In genomic region chr8:102693465-102693864, GRCm38 (mm10) we compare ENCODE assay signal across 19 mouse cellular contexts.
DNase-seq lines count a peak whose midpoint lies in the region; ATAC-seq and TF ChIP-seq lines count a peak whose summit lies in the region.
"Had no signal": no experiment of that assay in that cellular context is flagged by ENCODE, and none has a peak within 500 bp of the region (broad histone marks: within the 10 kb centered on the region; RNA-seq: fewer than 3 reads in every experiment).

No protein-coding gene starts in this region.

- no peak for TF ChIP-seq CTCF in stomach, postnatal 0 days (IDR thresholded peaks at IDR 0.05; ENCODE audit: low read depth)

- no peak overlapping the region for H3K27ac ChIP-seq in forebrain, embryonic 15.5 days (replicated peaks)
- H3K27ac ChIP-seq in forebrain, embryonic 12.5 days, result no peak overlapping the region
- H3K27ac ChIP-seq in stomach, embryonic 16.5 days (ENCODE audit: low read length), result no peak overlapping the region
- H3K27ac ChIP-seq in stomach, postnatal 0 days (replicated peaks), result no peak overlapping the region
- H3K27ac ChIP-seq in midbrain, embryonic 13.5 days, result no peak overlapping the region
- H3K27ac ChIP-seq: embryonic facial prominence, embryonic 15.5 days; liver, embryonic 13.5 days had no signal

- H3K4me1 ChIP-seq in forebrain, embryonic 15.5 days, result peaks cover 8% of the 10 kb centered on the region
- peaks cover 10% of the 10 kb centered on the region; the same call in 1 of the 2 replicates for H3K4me1 ChIP-seq in forebrain, embryonic 12.5 days
- H3K4me1 ChIP-seq in stomach, embryonic 16.5 days (ENCODE audit: control insufficient read depth, insufficient read depth, low read length), result no peaks in the 10 kb centered on the region
- H3K4me1 ChIP-seq in stomach, postnatal 0 days (replicated peaks; ENCODE audit: control insufficient read depth, insufficient read depth), result no peaks in the 10 kb centered on the region
- H3K4me1 ChIP-seq in midbrain, embryonic 13.5 days (replicated peaks), result peaks cover 3% of the 10 kb centered on the region; the same call in 1 of the 2 replicates
- H3K4me1 ChIP-seq: liver, embryonic 13.5 days had no signal

- H3K36me3 ChIP-seq in forebrain, embryonic 15.5 days, result no peaks in the 10 kb centered on the region
- no peaks in the 10 kb centered on the region for H3K36me3 ChIP-seq in forebrain, embryonic 12.5 days (replicated peaks)
- H3K36me3 ChIP-seq in stomach, embryonic 16.5 days (ENCODE audit: control insufficient read depth, insufficient read depth, low read length), result no peaks in the 10 kb centered on the region
- no peaks in the 10 kb centered on the region for H3K36me3 ChIP-seq in stomach, postnatal 0 days (ENCODE audit: control insufficient read depth, insufficient read depth, low read length)
- no peaks in the 10 kb centered on the region for H3K36me3 ChIP-seq in midbrain, embryonic 13.5 days
- H3K36me3 ChIP-seq: embryonic facial prominence, embryonic 15.5 days; liver, embryonic 13.5 days had no signal

- H3K9me3 ChIP-seq in forebrain, embryonic 15.5 days, result no peaks in the 10 kb centered on the region
- H3K9me3 ChIP-seq in forebrain, embryonic 12.5 days, result no peaks in the 10 kb centered on the region
- H3K9me3 ChIP-seq in stomach, embryonic 16.5 days (replicated peaks; ENCODE audit: control insufficient read depth, low read length), result no peaks in the 10 kb centered on the region
- H3K9me3 ChIP-seq in stomach, postnatal 0 days (ENCODE audit: control insufficient read depth, low read length), result no peaks in the 10 kb centered on the region
- H3K9me3 ChIP-seq in midbrain, embryonic 13.5 days, result no peaks in the 10 kb centered on the region
- H3K9me3 ChIP-seq: embryonic facial prominence, embryonic 15.5 days; liver, embryonic 13.5 days had no signal

- ATAC-seq in forebrain, embryonic 15.5 days (replicated peaks), result peak; percentile 63
- no peak for ATAC-seq in forebrain, embryonic 12.5 days (ENCODE audit: low FRiP score)
- ATAC-seq in stomach, embryonic 16.5 days (ENCODE audit: insufficient read depth, low FRiP score), result peak; percentile 50; the same call in 1 of the 2 replicates
- ATAC-seq in stomach, postnatal 0 days (ENCODE audit: low FRiP score, low TSS enrichment), result no peak
- ATAC-seq in midbrain, embryonic 13.5 days, result no peak

- 43% methylated on average over 1 of the region's 1 CpGs for WGBS in forebrain, embryonic 15.5 days
- 46% methylated on average over 1 of the region's 1 CpGs for WGBS in forebrain, embryonic 12.5 days
- WGBS in stomach, embryonic 16.5 days, result 30% methylated on average over 1 of the region's 1 CpGs
- WGBS in stomach, postnatal 0 days, result 27% methylated on average over 1 of the region's 1 CpGs
- 30% methylated on average over 1 of the region's 1 CpGs for WGBS in midbrain, embryonic 13.5 days

- peak; percentile 52 to 79 for DNase-seq in layer of hippocampus, adult 18-20 months (ENCODE audit: low spot score in 2 of 2)
- DNase-seq in layer of hippocampus, postnatal 10 days (ENCODE audit: low spot score in 2 of 2), result no peak
- DNase-seq in stomach, postnatal 0 days (ENCODE audit: low spot score), result no peak
- DNase-seq in layer of hippocampus, adult 9-11 months, result peak; percentile 56
- DNase-seq: adrenal gland, adult 8-10 months; B cell, adult 2 months; cerebellum, adult 2 months; gastrocnemius, postnatal 36 days; heart, postnatal 36 days; kidney, adult 8-10 months; liver, embryonic 13.5 days; midbrain, embryonic 14.5 days; right cerebral cortex, postnatal 25 days; thymus, adult 18-20 months had no signal

- TF ChIP-seq EP300 in stomach, postnatal 0 days (optimal IDR thresholded peaks at IDR 0.05), result no peak

- H3K4me2 ChIP-seq in forebrain, embryonic 15.5 days (replicated peaks), result no peak overlapping the region
- no peak overlapping the region for H3K4me2 ChIP-seq in forebrain, embryonic 12.5 days
- H3K4me2 ChIP-seq in stomach, embryonic 16.5 days (ENCODE audit: low read depth, low read length), result no peak overlapping the region
- no peak overlapping the region for H3K4me2 ChIP-seq in stomach, postnatal 0 days (replicated peaks; ENCODE audit: low read depth)
- no peak overlapping the region for H3K4me2 ChIP-seq in midbrain, embryonic 13.5 days (replicated peaks)
- H3K4me2 ChIP-seq: embryonic facial prominence, embryonic 15.5 days; liver, embryonic 13.5 days had no signal

- H3K4me3 ChIP-seq in forebrain, embryonic 15.5 days, result no peak overlapping the region
- H3K4me3 ChIP-seq in forebrain, embryonic 12.5 days (replicated peaks), result no peak overlapping the region
- no peak overlapping the region for H3K4me3 ChIP-seq in stomach, embryonic 16.5 days (replicated peaks; ENCODE audit: low read length)
- H3K4me3 ChIP-seq in stomach, postnatal 0 days (ENCODE audit: low read depth, low read length), result no peak overlapping the region
- no peak overlapping the region for H3K4me3 ChIP-seq in midbrain, embryonic 13.5 days (replicated peaks)
- H3K4me3 ChIP-seq: embryonic facial prominence, embryonic 15.5 days; liver, embryonic 13.5 days had no signal

- no peak overlapping the region for H3K9ac ChIP-seq in forebrain, embryonic 15.5 days (replicated peaks)
- H3K9ac ChIP-seq in forebrain, embryonic 12.5 days, result no peak overlapping the region
- H3K9ac ChIP-seq in stomach, embryonic 16.5 days (ENCODE audit: low read length), result no peak overlapping the region
- H3K9ac ChIP-seq in stomach, postnatal 0 days (ENCODE audit: low read length), result no peak overlapping the region
- no peak overlapping the region for H3K9ac ChIP-seq in midbrain, embryonic 13.5 days (replicated peaks)
- H3K9ac ChIP-seq: embryonic facial prominence, embryonic 15.5 days; liver, embryonic 13.5 days had no signal

- H3K27me3 ChIP-seq in forebrain, embryonic 15.5 days, result no peaks in the 10 kb centered on the region
- no peaks in the 10 kb centered on the region for H3K27me3 ChIP-seq in forebrain, embryonic 12.5 days
- no peaks in the 10 kb centered on the region for H3K27me3 ChIP-seq in stomach, embryonic 16.5 days (ENCODE audit: control insufficient read depth, insufficient read depth, low read length)
- no peaks in the 10 kb centered on the region for H3K27me3 ChIP-seq in stomach, postnatal 0 days (ENCODE audit: control insufficient read depth, insufficient read depth, low read length)
- no peaks in the 10 kb centered on the region for H3K27me3 ChIP-seq in midbrain, embryonic 13.5 days
- H3K27me3 ChIP-seq: embryonic facial prominence, embryonic 15.5 days; liver, embryonic 13.5 days had no signal

Comparison
In these comparisons a context has a peak if more than half of its experiments do, and no peak if none do; other contexts are left out.
1. ATAC-seq: peak in forebrain, embryonic 15.5 days (single experiment) and stomach, embryonic 16.5 days (single experiment); none in forebrain, embryonic 12.5 days (single experiment), stomach, postnatal 0 days (single experiment) and midbrain, embryonic 13.5 days (single experiment).
2. DNase-seq: peak in layer of hippocampus, adult 18-20 months (2 of 2) and layer of hippocampus, adult 9-11 months (single experiment); none in layer of hippocampus, postnatal 10 days (0 of 2) and stomach, postnatal 0 days (single experiment).